Mouse (Mus musculus) cerebellum, postnatal 4 days (tissue): ENCODE measurements around the gene Psmf1.

Experiments
- DNase-seq, 2 experiments: peaks; one replicate each; pipeline ENCODE4 v3.0.0; 2022; ENCODE audit warnings: low spot score in 2 of 2, mixed read lengths in 1 of 2

The Psmf1 gene

DNA sequence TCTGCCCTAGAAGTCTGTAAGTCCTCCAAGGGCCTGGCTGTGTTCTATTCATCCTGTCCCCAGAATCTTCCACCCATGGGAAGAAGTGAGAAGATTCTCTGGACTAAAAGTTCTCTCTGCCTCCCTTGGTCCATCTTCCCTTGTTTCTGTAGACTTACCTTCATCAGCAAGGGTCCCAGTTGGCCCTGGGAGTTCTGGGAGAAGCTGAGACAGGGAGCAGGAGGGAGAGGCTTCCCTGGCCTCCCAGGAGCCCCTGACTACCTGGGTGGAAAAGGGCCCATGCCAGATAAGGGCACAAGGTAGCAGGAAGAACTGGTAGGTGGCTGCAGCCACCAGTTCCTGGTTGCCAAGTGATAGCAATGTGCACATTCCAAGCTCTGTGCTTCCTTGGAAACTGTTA is at the start of gene Psmf1:
Psmf1 (minus strand) TSS at position 342 of the 400 bp plus-strand sequence.
- no peak for DNase-seq

DNA sequence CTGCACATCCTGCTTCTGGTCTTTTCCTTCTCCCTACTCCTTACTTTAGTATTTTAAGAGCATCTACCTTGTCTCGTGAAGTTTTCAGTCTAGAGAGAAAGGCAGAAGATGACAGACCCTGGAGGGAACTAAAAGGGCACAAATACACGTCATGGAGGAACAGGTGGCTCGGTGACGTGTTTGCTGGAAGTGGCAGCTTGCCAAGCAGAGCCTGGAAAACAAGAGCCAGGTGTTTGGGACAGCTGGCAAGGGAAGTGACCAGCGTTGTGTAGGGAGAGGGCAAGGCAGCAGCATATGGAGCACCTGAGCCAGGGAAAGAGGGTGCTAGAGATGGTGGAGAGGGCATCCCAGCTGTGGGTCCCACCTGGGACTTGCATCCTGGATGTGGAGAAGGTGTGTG is 47.2 kb upstream of the Psmf1 start:
- DNase-seq = no peak

DNA sequence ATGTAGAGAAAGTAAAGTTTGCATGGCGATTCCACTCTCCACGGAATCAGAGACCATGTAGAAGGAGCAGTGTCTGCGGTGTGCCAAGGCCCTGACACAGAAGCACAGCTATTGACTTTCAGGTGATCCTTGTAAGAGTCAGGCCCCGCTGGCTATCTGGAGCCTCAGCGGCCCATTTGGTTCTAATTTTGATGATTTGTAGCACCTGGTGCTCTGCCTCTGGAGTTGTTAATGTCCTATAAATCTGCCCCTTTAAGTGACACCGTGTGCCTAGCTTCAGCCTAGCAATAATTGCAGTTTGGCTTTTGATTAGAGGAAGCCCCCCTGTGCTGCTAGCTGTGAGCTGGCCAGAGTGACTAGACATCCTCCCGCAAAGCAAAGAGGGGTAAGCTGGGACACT is 46.2 kb upstream of the Psmf1 start:
- no peak for DNase-seq

DNA sequence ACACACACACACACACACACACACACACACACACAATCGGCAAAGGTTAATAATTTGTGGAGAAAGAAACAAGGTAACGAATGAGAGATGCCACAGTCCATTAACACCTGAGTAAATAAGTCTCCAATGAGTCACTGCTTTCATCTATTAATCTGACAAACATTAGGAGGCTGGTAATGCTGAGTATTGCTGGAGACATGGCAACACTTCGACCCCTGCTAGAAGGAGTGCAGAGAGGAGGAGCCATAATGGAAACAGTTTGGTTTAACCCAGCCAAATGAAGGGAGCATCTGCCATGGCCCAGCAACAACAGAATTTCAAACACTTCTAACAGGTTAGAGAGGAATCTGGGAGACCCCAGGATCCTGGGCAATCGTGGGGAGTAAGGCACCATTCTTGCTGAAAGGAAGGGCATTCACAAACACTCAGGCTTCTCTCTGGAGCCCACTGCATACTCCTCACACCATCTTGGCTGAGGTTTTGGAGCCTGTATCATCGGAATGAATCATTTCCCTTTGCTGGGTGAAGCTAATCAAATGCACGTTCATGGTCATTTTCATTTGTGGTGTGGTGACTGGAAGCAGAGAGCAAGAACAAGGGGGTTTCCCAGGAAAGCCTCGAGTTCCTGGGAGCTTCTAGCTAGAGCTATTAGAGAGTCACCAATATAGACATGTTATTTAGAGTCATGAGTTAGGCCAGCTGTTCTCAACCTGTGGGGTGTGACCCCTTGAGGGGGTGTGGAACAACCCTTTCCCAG is 44.4 kb upstream of the Psmf1 start:
- no peak for DNase-seq

DNA sequence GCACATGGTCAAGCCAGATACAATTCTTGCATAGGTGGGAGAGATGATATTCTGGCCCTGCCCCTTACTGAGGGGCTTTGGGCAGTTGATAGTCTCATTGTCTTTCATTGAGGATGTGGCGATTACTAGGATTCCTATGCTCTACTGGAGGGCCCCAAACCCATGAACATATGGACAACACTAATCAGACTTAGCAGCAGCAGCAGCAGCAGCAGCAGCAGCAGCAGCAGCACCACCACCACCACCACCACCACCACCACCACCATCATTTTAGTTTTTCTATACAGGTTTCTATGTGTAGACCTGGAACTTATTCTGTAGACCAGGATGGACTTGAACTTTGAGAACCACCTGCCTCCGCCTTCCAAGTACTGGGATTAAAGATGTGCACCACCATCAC is 39.5 kb upstream of the Psmf1 start:
- DNase-seq = no peak

DNA sequence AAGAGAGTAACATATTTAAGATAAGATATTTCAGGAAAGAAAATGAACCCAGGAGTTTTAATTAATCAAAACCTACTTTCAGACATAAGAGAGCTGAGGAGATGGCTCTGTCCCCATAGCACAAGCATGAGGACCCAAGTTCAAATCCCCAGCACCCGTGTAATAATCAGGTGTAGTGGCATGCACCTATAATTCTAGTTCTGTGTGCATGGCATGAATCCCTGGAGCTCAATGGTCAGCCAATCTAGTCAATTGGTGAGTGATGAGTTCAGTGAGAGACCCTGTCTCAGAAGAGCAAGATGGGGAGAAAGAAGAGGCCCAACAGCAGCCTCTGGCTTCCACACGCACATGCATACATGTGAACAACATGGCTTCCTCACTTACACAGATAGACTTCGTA is 33.4 kb upstream of the Psmf1 start:
- no peak for DNase-seq

DNA sequence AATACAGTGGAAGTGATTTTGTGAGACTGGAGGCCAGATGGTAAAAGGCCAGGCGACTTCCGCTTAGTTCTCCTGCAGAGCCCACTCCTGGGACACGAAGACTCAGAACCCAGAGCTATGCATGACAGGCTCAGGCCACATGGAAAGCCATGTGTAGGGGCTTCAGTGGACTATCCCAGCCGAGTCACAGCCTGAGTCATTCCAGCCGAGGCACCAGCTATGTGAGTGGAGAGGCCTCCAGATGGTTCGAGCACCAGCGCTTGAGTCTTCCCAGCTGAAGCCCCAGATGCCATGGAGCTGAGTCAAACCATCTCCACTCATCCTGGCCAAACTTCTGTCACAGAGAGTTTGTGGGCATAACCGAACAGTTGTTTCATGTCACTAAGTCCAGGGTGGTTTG is 29.5 kb upstream of the Psmf1 start:
- DNase-seq = peak in 1 of 2 experiments; percentile 13

DNA sequence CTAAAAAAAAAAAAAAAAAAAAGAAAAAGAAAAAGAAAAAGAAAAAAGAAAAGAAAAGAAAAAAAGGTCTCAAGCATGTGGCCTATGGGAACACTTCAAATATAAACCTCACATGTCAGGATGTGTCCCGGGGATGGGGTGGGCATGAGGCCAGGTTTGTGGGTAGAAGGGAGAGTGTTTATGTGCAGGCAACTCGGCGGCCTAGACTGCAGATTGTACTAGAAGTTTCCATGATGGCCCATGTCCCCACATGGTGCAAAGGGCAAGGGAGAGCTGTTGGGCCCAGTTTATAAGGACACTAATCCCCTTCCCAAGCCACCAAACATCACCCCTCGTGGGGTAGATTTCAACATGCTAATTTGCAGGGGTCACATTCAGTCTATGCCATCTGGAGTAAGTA is 28.2 kb upstream of the Psmf1 start:
- DNase-seq = no peak

DNA sequence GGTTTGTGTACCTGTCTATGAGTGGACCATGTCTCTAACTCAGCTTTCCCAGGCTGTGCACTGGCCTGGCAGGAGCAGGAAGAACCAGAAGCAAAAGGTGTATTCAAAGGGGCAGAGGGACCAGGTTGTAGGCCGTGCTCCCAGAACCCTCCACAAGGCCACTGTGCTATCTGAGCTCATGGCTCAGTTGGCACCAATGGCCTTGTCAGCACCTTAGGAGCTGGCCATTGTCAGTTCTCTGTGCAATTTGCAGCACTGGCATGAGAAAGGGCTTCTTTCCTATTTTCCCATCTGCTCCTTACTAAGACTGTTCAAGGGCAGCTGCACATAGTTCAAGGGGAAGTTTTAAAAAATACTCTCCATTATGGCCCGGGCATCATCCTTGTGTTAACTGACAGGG is 20.6 kb upstream of the Psmf1 start:
- DNase-seq = no peak

DNA sequence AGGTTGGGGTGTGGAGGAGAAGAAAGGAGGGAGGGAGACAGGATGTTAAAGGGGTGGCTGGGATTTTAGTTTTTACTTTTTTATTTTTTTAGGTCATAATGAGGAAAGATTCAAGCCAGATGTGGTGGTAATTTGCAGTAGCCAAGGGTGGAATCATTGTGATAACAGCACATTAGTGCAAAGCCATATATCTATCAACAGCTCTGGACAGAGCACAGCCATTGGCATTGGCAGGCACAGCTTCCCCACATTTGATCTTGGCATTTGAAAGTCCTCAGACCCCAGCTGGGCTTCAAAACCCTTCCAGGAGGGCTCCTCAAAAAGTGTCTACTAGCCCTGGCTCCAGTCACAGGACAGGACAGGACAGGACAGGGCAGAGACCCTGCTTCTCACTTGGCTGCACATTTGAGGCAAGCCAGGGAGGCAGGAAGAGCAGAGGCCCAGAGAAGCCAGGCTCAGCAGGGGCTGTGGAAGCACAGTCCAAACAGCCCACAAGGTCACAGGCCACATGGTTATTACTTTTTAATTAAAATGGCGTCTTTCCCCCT is 14.9 kb upstream of the Psmf1 start:
- no peak for DNase-seq

DNA sequence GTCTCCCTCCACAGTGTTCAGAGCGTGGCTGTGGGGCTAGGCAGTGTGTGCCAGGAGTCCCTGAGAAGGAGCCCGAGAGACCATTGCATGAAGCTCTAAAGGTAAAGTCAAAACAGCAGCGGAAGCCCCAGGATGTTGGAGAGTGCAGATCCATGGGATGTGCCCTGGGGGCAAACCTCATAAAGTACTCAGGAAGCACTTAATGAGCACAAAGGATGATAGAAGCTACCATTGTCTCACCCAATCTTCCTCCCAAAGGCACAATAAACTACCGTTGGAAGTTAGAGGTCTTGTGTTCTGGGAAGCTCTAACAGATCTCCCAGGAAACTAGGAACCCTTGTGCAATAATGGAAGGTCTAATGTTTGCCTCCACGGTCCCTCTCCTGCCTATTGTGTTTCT is 13.5 kb upstream of the Psmf1 start:
- DNase-seq = no peak

DNA sequence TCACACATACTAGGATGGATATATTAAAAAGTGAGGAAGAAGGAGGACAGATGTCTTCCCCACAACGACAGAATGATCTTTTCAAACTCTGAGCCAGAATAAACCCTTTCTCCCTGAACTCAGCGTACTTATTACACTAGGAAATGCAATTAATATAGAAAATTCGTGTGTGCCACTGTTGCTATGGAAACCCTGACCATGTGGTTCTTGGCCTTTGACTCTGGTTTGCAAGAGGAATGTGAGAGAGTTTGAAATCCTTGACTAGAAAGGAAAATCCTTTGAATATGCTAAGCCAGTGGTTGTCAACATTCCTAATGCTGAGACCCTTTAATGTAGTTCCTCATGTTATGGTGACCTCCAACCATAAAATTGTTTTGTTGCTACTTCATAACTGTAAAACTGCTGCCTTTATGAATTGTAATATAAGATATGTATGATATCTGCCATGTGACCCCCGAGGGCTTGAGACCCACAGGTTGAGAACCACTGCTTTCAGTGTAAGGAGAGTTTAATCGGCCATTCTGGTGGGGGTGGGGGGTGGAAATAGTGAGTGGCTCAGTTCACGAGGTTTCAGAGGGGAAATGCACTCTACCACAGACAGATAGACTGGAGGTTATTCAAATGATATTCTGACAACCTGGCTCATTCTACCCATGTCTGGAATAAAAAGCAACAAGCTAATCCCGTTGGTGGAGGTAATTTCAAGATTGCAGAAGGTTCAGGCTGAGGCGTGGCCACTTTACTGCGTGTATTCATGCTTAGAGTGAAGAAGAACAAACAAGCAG is 12.5 kb upstream of the Psmf1 start:
- no peak for DNase-seq

DNA sequence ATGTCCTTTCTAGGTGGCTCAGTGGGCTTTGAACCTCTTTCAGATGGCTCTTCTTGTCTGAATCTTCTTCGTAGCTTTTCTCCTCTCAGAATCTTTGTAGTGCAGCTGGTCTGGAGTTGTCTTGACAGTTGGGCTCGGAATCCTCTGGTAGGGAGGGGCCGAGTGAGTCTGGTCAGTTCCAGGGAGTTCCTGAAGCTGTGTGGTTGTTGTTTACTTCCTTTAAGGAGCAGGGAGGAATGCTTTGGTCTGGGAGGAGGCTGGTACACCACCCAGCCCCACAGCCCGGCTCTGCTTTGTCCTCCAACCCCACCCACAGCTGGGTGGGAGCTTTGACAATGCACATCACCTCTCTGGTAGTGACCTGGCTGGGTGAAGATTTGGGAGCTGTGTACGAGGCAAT is 7.3 kb upstream of the Psmf1 start:
- DNase-seq = no peak

DNA sequence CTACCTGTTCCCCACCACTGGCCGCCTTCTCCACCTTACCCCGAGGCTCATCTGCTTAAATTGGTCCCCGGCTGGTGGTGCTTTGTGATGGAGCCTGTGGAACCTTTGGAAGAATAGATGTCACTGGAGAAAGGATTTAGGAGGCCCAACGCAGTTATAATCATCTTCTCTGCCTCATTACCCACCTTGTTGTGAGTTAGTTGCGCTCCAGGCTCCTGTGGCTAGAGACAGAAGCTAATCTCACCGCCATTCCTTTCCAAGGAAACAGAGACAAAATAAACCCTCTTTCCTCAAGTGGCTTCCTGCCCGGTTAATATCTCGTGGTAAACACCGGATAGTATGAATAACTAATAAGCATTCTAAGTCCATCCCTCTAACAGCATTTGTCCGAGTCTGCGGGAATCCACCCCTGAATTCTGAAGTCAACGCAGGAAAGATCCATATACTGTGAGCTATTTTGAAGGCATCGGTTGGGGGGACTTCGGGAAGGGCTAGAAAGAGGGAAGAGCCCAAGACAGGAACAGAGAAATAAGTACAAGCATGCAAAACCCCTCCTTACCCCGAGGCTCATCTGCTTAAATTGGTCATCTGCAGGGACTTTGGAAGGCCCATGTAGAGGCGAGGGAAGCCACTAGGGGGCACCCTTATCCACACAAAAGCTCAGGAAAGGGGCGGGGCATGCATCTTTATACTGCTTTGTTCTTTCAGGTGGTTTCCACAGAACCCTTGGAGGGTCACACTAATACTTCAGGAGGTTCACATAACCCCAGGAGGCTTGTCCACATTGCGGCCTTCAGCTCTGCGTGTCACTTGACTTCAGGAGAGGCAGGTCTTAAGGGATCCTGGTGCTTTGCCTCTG is 4.1 kb upstream of the Psmf1 start:
- DNase-seq = peak; percentile 69 to 77

DNA sequence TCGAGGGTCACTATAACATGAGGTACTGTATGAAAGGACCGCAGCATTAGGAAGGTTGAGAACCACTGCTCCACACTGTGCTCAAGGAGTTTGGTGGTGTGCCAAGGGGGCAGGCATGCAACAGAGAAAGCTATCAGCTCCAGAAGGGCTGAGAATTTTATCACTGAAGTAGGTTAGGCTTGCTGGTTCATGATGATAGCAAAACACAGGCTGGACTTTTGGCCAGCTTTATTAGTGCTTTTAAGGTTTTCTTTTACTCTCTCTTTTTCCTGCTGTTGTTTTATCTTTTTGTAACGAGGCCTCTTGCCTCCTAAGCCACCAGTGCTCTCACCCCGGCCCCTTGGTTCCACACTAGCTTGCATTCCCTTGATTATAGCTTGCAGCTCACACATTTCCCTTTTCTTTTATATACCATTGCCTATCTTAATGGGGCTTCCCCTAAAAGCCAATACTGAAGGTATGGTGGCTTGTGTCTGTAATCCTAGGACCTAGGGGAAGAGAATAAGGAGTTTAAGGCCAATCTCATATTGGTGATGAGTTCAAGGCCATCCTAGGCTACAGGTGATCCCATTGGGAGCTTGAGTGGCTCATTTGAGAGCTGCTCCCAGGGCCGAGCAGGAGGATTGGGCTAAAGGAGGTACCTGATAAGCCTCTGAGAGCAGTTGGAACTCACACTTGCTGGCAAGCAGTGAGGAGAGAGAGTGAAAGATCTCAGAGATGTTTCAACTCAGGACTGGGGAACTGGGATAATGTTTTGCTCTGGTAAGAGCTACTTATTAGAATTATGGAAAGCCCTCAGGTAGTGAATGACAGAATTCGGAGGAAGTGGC is 921 bp downstream of the Psmf1 start:
- DNase-seq = no peak

DNA sequence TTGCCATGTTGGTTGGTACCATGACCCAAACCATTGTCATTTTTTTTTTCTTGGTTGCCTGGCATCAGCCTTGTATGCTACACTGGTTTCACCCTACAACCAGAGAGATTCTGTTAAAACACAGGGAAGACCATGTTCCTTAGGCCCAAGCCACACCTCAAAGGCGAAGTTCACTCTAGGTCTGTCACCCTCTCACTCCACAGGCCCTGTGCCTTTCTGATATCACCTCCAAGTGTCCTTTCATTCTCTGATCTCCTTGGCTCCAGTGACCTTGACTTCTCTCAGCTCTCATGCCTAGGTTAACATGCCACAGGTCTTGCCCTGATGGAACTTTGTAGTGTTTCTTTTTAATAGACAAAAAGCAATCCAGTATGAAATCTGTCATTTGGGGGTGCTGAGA is 1.9 kb downstream of the Psmf1 start:
- no peak for DNase-seq

DNA sequence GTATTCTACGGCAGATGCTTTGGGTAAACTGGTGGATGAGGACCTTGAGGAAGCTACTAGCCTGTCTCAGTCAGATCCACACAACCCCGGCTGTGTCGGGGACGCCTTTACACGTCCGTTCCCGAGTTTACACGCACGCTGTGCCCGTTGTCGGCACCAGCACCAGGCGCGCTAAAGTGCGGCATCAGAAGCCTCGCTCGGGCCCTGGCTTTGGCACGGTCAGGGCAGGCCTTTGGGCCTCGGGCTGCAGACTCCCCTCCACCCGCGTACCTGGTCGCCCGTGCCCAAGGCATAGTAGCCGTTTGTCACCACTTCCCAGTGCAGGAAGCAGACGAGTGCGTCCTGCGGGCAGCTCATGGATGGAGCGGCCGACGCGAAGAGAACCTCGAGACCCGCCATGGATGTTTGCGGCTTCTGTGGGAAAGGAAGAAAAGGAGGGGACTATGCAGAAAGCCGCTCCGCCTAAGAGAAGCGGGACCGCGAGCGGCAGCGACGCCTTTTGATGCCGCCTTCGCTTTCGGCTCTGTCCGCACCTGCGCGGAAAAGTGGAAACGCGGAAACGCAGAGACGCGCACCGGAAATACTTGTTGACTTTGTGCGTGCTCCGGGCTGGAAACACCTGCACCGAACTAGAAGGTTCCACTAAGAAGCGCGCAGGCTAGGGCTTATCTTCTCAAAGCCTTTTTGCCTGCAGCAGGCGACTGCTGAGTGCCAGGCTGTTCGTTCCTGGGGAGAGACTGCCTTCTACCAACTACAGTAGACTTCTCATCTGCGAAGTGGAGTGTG is 3.1 kb downstream of the Psmf1 start:
- peak; percentile 84 to 85 for DNase-seq

DNA sequence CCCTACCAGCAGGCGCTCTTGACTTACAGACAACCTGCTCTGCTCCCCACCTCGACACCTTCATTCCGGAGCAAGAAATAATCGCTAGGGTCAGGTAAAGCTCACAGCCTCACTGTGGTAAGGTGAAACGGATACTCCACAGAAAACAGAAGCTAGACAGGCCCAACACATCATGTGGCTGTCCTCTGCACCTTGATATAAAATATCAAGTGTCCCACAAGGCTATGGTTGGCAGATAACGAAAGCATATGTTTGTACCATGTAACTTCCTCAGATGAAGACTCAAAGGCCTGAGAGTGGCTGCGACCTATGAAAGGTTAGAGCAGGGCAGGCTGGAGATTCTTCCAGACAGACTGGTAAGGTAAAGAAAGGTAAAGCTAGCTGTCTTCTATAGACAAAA is 4.5 kb downstream of the Psmf1 start:
- DNase-seq = no peak

DNA sequence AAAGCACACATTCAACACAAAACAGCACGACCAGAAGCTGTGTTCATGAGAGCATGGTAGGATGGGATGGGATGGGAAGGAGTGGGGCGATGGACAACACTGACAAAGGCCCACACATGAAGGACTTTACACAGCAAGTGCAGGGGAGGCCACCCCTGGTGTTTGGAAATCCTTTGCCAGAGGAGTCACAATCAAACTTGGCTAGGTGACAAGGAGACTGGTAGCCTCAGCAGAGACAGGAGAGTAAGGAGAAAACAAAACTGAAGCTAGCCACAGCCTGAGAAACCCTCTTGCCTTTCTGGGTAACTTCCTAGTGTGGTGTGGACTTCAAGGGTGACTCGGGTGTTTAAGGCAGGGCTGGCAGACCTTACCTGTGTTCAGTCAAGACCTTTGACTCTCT is 4.9 kb downstream of the Psmf1 start:
- DNase-seq = no peak

DNA sequence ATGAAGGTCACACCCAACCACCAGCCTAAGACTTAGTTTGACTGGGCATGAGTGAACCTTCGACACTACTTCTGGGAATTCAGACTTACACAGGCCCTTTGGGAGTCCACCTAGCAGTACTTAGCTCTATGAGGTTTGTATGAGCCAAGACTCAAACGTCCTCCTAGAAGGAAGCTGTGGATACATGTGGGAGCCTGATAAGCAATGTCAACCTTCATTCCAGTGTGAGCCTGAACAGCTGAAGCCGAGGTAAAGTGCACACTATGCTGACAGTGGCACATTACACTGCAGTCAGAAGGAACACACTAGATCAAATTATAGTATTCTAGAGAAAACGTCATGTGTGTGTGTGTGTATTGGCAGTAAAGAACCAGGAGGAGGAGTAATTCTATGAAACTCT is 5.5 kb downstream of the Psmf1 start:
- DNase-seq = no peak
